Comparison of ENCODE assay signal across 20 mouse cellular contexts in genomic region chr6:30159516-30160045, GRCm38 (mm10).
DNase-seq lines count a peak whose midpoint lies in the region; TF ChIP-seq lines count a peak whose summit lies in the region.
"Had no signal": no experiment of that assay in that cellular context is flagged by ENCODE, and none has a peak within 500 bp of the region (broad histone marks: within the 10 kb centered on the region; RNA-seq: fewer than 3 reads in every experiment).

No protein-coding gene starts in this region.

- TF ChIP-seq CTCF in CH12.LX (conservative IDR thresholded peaks at IDR 0.05 in 1 of 2, IDR thresholded peaks at IDR 0.05 in 1 of 2; ENCODE audit: low read depth in 2 of 2, low read length in 2 of 2) = no peak

- peak overlapping the region; percentile 93 for H3K4me2 ChIP-seq in CH12.LX (ENCODE audit: insufficient read depth, low read depth, poor library complexity, severe bottlenecking)
- H3K4me2 ChIP-seq: embryonic facial prominence, embryonic 12.5 days; embryonic facial prominence, embryonic 15.5 days; heart, embryonic 11.5 days; hindbrain, embryonic 14.5 days had no signal

- H3K27ac ChIP-seq in heart, embryonic 10.5 days = peak overlapping the region; percentile 47; the same call in 1 of the 2 replicates
- H3K27ac ChIP-seq in CH12.LX (ENCODE audit: insufficient read depth, low read depth) = peak overlapping the region; percentile 90
- H3K27ac ChIP-seq: embryonic facial prominence, embryonic 12.5 days; embryonic facial prominence, embryonic 15.5 days; hindbrain, embryonic 14.5 days; hindbrain, postnatal 0 days had no signal

- TF ChIP-seq RAD21 in CH12.LX (IDR thresholded peaks at IDR 0.05; ENCODE audit: low read depth, low read length) = no peak

- WGBS in heart, embryonic 10.5 days = 63% methylated on average over 4 of the region's 4 CpGs

- H3K9ac ChIP-seq in CH12.LX (ENCODE audit: insufficient read depth, low read depth) = peak overlapping the region; percentile 51
- H3K9ac ChIP-seq: embryonic facial prominence, embryonic 12.5 days; embryonic facial prominence, embryonic 15.5 days; forebrain, postnatal 0 days; hindbrain, embryonic 14.5 days had no signal

- dilution Hi-C loops in CH12.LX (cut with MboI; ENCODE audit: extremely low pct_ligation_motif_present, extremely low pct_unique_long_range_greater_than_20kb, low sequenced_read_pairs) = no loop called here

- no peaks in the 10 kb centered on the region for H3K27me3 ChIP-seq in heart, embryonic 10.5 days (ENCODE audit: insufficient read depth, poor library complexity, severe bottlenecking)
- H3K27me3 ChIP-seq in CH12.LX (replicated peaks) = no peaks in the 10 kb centered on the region
- H3K27me3 ChIP-seq: embryonic facial prominence, embryonic 12.5 days; embryonic facial prominence, embryonic 15.5 days had no signal

- no peak for DNase-seq in heart, embryonic 10.5 days (ENCODE audit: low spot score)
- DNase-seq in heart, adult 8-10 months (ENCODE audit: low spot score) = no peak
- DNase-seq in CH12.LX (ENCODE audit: extremely low read depth) (no peak), ES-CJ7 (ENCODE audit: low read depth, low spot score) (peak; percentile 79), ZHBTc4 (ENCODE audit: low read depth, low spot score) (peak; percentile 66)
- DNase-seq in cerebellum, adult 9-11 months = no peak
- DNase-seq in kidney, adult 18-20 months = no peak
- DNase-seq: adrenal gland, postnatal 10 days; adrenal gland, postnatal 36 days; cerebellum, adult 18-20 months; cerebellum, adult 9-10 months; cerebellum, postnatal 25 days; forebrain, postnatal 0 days; gastrocnemius, postnatal 25 days; heart, adult 18-20 months had no signal

- in situ Hi-C loops in CH12.LX (cut with MboI; ENCODE audit: low pct_ligation_motif_present, low pct_unique_long_range_greater_than_20kb, low sequenced_read_pairs) = no loop called here

- no peak overlapping the region for H3K4me3 ChIP-seq in heart, embryonic 10.5 days
- no peak overlapping the region for H3K4me3 ChIP-seq in CH12.LX (replicated peaks in 1 of 3; ENCODE audit: low read depth in 2 of 3, low read length in 2 of 3, poor library complexity in 1 of 3)
- H3K4me3 ChIP-seq: embryonic facial prominence, embryonic 12.5 days; embryonic facial prominence, embryonic 15.5 days had no signal

- no peaks in the 10 kb centered on the region for H3K9me3 ChIP-seq in heart, embryonic 10.5 days
- H3K9me3 ChIP-seq in CH12.LX (replicated peaks; ENCODE audit: low read length) = no peaks in the 10 kb centered on the region
- H3K9me3 ChIP-seq: embryonic facial prominence, embryonic 12.5 days; embryonic facial prominence, embryonic 15.5 days had no signal

- no peaks in the 10 kb centered on the region for H3K79me2 ChIP-seq in CH12.LX (replicated peaks; ENCODE audit: control insufficient read depth, extremely low read depth, insufficient read depth, poor library complexity, severe bottlenecking)

- no peak for TF ChIP-seq EP300 in CH12.LX (IDR thresholded peaks at IDR 0.05; ENCODE audit: low read length)

- no peaks in the 10 kb centered on the region for H3K36me3 ChIP-seq in heart, embryonic 10.5 days
- H3K36me3 ChIP-seq in CH12.LX (replicated peaks in 1 of 2; ENCODE audit: control insufficient read depth in 1 of 2, insufficient read depth in 1 of 2, low read length in 1 of 2) = peaks cover 0 to 17% of the 10 kb centered on the region in 2 experiments
- H3K36me3 ChIP-seq: embryonic facial prominence, embryonic 12.5 days; embryonic facial prominence, embryonic 15.5 days had no signal

- H3K4me1 ChIP-seq in heart, embryonic 10.5 days = peaks cover 41% of the 10 kb centered on the region
- peaks cover 25 to 62% of the 10 kb centered on the region in 2 experiments for H3K4me1 ChIP-seq in CH12.LX (ENCODE audit: control insufficient read depth in 1 of 2, insufficient read depth in 2 of 2)

- TF ChIP-seq POLR2A in CH12.LX (IDR thresholded peaks at IDR 0.05; ENCODE audit: low read depth, low read length) = no peak

TF ChIP-seq in CH12.LX, 34 proteins besides CTCF, POLR2A, EP300 and RAD21:
- TF ChIP-seq MYC (IDR thresholded peaks at IDR 0.05; ENCODE audit: low read depth, low read length) (no peak), GABPA (IDR thresholded peaks at IDR 0.05; ENCODE audit: insufficient replicate concordance, low read depth, low read length) (no peak)

Comparison
In these comparisons a context has a peak if more than half of its experiments do, and no peak if none do; other contexts are left out.
1. DNase-seq: peak in ES-CJ7 (single experiment) and ZHBTc4 (single experiment); none in heart, embryonic 10.5 days (single experiment), heart, adult 8-10 months (single experiment), CH12.LX (single experiment), cerebellum, adult 9-11 months (single experiment) and kidney, adult 18-20 months (single experiment).